Mouse (Mus musculus): ENCODE results near the gene Rp9. TPM values are rescaled to one million over a fixed set of nuclear protein-coding genes. Genes with fewer than 3 reads are reported as not detected.

Rp9 gene
- 10 to 100 TPM; 19.6 to 37.9 (median 37.9) TPM for polyA plus RNA-seq (2017; shearing (Covaris generic))

DNA sequence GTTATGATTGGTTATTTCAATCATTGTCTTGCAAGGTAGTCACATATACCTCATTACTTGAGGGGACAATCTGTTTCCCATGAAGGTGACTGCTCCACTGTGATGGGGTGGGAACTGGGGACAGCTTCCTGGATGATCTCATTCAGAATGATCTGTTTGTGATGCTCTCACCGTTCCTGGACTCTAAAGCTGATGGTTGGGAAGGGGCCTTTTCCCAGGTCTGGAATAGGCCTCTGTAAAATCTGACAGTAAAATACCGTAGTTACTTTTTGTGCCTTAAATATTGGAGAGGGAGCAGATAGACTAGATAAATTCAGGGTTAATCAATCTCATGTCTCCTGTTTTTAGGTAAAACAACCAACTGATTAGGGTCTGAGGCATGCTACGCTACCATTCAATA lies at the start of gene Rp9:
Gene Rp9 (minus strand): TSS at position 101 of the 400 bp plus-strand sequence.
- no peak for ATAC-seq

DNA sequence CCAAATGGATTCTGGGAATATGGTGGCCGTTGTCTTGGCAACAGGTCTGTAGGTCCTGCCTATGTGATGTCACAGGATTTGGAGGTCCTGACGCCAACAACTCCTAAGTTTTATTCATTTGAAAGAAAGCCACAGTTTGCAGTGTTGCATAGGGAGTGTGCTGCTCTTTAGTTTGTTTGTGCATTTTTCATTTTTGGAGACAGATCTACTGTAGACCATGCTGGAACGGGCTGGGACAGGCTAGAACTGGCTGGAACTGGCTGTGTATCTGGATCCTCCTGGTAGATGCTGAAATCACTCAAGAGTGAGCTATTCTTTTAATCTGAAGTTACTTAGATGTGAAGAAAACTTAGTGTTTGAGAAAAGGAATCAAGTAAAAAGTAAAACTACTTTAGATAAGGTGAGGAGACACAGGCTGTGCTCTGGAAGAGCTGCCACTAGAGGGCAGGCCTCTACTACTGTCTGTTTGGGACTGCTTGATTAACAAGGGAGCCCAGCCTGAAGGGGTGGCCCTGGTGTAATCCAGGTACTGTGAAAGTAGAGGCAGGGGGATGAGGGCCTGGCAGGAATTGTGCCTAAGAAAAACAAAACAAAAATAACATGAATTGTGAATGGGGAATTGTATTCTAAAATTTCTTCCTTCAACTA lies 49.0 kb upstream of the Rp9 start:
- ATAC-seq, result no peak

DNA sequence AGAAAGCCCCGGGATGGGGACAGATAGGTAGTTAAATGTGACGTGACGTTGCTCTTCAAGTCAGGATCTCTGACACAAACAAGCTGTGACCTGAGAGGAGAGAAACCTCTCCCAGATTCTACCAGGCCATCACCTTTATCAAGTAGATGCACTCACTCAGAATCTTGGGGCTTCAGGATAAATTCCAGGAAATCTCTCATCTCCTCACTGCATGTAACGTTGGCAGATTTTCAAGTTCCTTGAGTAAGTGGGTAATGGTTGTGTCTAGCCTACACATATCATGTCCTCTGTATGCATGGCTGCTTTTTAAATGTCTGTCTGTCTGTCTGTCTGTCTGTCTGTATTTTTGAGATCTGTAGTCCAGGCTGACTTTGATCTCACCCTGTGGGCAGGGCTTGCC lies 45.5 kb upstream of the Rp9 start:
- ATAC-seq, result no peak

DNA sequence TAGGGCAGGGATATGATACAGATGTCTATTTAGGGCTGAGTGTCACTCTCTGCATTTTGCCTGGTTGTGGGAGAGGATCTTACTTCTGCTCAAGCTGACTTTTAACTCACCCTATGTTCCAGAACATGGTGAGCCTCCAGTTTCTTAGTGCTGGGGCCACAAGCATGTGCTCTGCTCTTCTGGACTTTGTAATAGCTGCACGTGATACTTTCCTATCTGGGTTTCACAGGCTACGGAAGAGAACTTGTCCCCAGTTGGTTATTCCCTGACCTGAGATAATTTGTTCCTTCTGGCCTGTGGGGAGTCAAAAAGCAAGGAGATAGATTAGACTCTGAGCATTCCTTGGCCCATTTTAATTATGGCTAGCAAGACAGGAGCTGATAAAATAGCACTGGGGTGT lies 36.0 kb upstream of the Rp9 start:
- ATAC-seq, result no peak

DNA sequence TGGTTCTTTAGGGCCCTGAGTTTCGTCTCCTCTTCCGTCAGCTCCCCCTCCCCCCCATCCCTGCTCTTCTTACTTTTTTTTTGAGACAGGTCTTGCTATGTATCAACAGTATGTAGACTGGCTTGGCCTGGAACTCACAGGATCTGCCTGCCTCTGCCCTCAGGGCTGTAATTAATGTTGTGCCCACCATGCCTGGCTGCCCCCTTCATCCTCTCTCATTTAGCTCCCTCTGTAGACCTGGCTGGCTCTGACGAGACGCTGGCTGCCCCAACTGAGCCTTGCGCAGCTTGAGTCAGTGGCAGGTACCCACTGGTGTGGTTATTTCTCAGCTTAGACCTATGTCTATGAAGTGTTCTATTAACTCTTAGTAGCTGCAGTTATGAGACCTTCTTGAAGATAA lies 34.0 kb upstream of the Rp9 start:
- ATAC-seq, result no peak

DNA sequence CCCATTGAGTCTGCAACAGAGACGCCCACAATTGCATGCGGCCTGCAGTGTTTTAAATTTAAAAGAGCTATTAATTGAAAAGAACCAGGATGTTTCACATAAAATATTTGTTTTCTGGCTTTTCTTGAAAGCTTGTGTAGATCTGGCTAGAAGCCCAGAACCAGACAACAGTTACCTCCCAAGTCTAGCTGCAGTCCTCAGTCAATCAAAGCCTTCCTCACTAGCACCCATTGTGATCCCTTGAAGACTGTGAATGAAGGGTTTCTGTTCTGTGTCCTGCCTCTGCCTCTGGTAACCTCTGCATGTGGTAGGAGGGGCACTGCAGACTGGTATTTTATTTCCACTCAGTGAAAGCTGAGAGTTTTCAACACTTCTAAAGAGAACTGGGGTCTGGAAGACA lies 33.4 kb upstream of the Rp9 start:
- no peak for ATAC-seq

DNA sequence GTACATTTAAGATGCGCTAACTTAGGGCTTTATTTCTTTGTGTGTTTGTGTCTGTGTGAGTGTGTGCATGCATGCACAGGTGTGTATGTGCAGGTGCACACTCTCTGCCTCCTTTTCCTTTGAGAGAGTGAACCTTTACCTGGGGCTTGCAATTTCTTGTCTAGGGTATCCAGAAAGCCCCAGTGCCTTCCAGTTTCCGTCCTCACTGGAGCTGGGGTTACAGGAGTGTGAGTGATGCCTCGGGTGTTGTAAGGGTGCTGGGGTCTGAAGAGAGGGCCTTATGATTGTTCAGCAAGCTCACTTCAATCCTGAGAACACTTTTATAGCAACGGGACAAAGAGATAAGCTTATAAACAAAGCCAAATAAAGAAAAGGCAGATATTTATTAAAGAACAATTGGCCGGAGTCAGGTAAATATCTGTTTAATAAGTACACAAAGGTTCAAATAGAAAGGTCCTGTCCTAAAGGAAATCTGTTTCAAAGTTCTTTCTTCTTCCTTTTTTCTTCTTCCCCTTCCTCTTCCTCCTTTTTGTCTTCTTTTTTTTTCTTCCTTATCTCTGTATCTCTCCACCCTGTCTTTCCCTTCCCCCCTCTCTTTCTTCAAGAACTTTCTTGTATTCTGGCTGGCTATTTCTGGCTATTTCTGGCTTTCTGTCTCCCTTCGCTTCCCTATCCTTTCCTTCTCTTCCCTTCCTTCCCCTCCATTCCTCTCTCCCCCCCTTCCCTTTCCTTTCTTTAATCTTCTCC lies 27.7 kb upstream of the Rp9 start:
- ATAC-seq, result no peak

DNA sequence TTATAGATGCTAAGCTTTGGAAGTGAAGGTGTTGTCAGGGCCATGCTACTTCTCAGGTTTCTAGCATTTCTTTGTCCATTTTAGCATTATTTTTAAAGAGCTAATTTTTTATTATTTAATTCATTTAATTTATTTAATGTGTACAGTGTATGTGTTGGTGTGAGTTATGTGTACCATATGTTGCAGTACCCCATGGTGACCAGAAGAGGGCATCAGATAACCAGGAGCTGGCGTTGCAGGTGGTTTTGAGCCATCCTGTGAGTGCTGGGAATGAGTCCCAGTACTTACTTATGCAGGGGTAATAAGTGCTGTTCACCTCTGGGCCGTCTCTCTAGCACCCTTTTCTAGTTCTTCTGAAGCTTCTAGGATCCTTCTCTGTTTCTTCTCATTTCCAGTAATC lies 25.6 kb upstream of the Rp9 start:
- ATAC-seq, result no peak

DNA sequence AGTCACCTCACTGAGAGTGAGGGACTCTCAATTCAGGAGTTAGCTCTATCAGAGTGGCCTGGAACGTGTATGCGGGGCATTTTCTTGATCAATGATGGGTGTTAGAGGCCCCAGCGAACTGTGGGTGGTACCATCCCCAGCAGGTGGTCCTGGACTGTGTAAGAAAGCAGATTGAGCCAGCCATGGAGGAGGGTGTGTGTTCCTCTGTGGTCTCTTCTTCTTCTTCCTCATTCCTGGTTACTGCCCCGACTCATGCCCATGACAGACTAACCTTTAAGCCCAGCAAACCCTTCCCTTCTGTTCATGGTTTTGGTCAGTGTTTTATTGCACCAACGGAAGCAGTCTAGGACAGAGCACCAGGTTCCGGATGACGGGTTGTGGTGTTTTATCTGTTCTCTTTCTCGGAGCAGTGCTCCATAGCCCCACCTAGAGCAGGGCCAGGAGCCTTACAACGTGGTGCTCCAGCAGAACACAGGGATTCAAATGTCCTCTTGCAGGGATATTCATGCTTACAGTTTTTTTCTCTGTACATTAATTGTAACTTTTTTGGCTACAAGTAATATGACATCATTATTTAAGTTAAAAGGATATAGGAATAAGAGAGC lies 24.8 kb upstream of the Rp9 start:
- no peak for ATAC-seq

DNA sequence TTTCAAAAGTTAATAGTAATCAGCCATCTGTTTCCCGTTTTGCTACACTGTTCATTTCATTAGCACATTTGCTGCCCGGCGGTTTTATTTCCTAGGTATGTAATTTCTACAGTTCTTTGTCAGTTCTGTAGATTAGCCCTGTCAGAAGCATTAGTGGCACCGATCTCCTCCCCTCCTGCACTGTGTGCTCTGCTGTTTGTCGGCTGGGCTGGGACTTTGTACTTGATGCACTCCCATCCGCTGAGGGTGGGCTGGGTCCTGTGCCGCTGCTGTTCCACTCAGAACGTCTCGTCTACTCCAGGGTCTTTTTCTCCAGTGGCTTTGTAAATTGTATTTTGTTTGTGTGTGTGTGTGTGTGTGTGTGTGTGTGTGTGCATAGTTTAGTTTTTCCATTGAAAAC lies 19.4 kb upstream of the Rp9 start:
- ATAC-seq, result no peak

DNA sequence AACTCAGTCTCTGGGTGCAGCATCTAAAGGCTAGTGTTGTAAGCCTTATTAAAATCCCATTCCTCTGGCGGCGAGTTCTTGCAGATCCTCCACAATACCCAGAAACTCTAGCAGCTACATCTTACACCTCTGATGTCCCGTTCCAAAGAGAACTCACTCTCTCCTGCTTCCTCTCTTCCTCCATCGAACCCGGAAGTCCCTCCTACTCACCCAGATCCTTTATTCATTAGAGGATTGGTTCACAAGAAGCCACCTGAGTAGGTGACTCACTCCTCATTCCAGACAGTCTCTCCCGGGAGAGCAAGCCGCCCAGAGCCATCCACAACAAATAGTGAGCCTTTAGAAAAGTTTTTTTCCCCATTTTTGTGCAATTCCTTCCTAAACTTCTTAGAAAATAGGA lies 16.7 kb upstream of the Rp9 start:
- ATAC-seq, result no peak

DNA sequence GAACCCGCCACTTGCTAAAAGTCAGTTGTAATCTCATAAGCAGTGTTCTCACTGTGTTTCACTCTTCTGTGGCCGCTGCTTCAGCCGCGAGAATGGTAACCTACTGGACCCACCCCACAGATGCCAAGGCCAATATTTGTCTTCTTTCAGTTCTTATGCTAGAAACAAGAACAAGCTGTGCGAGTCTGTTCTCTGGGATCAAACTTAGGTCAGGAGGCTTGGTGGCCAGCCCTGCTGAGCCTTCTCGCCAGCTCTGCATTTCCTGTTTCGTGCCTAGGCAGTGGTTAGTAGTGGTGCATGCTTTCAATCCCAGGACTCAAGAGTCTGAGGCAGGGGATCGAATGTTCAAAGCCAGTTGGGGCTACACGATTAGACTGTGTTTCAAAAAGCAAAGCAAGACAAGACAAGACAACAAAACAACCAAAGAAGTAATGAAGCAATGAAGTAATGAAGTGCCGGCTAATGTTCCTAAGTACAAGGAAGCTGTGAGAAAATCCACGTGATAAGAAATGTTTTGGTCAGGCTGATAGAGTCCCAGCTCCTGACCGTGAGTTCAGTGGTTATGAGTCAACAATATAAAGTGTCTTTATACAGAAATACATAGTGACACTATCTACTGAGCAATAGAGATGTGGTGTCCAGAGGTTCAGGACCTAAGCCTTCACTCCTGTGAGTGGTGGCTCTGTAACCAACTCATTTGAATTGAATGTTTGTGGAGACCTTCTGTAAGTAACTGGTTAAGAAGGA lies 15.2 kb upstream of the Rp9 start:
- no peak for ATAC-seq

DNA sequence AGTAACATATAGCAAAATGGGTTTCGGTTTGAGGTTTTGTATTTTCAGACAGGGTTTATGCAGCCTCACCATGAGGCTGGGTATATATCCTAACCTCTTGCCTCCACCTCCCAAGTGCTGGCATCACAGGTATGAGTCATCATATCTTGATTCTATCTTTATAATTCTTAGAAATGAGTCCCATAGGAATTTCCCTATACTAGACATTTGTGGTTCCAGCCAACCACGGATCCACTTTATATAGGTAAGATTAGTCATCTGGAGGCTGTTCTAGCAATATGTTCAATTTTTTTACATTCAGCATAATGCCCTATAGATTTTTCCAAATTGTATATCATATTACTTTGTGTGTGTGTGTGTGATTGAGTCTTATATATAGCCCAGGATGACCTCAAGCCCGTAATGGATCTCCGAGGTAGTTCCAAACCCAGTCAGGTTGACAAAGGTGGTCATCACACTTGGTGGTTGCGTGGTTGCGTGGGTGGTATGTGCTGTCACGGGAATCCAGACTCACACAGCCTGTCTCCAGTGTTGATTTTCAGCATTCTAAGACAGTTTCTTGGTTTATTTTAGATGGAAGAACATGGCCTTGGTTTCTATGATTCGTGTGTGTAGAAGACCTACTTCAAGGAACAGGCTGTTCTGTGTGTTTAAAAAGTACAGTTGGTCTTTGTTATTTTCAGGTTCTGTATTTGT lies 14.5 kb upstream of the Rp9 start:
- ATAC-seq, result no peak

DNA sequence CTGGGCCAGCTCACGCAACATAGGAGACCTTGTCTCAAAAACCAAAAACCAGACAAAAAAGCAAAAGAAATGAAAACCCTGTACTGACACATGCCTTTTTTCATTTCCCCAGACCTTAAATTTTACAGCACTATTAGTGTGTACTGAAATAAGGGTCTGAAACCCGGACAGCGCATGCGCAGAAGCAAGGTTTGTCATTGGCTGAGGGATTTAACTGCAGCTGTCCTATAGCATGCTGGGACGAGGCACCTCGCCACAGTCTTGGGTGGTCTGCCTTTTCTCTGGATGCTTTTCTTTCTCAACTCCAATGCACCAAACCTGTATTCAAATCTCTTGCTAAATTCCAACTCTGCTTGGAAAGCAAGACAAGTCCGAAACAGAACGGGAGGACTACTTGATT lies 9.4 kb upstream of the Rp9 start:
- no peak for ATAC-seq

DNA sequence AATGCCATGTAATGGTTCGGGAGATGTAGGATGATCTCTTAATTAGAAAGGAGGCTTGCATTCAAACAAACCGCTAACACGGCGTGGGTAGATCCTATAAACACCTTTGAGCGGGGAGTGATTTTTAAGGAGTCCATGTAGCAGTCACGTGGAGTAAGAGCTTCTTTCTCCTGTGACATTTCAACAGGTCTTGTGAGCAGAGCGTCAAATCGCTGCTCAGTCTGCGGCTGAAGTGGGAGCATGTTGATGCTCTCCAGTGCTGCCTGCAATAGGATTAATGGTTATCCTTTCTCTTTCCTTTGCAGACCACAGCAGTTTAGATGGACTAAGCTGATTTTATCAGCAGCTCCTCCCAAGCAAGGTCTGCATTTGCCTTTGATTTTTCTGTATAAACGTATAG lies 6.7 kb upstream of the Rp9 start:
- ATAC-seq, result no peak

DNA sequence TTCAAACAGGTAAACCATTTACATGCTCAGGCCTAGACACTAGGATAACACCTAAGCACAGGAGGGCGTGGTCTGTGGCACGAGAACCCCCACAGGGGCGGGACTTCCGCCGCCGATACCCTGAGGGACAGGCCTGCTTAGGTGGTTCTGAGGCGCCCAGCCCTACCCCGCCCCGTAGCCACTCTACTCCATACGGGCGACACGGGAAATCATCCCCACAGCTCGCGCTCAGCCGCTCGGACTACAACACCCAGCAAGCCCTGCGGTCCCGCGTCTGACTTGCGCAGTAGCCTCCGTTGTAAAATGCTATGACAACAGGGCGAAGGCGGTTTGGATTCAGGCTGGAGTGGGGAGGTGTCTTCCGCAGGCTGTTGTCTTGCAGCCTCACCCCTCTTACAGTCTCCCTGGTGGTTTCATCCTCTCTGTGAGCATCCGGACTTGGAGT lies 5.9 kb upstream of the Rp9 start, which contains the start of gene Bbs9:
Gene Bbs9 (plus strand): TSS at position 292 of the 445 bp plus-strand sequence.
- peak; percentile 96 for ATAC-seq

DNA sequence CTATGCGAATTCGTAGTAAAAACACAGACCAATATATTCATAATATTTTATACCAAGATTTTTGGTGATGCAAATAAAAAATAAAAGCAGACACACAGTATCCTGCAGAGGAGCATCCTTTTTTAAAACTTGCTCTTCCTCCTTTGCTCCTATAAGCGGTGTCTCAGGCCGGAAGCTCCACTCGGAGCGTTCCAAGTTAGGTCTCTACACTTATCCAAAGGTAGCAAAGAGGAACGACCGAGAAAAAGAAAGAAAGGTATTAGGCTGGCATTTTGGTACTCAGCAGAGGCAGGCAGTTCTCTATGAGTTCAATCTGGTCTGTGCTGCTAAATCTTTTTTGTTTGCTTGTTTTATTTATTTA lies 664 bp downstream of the Rp9 start:
- no peak for ATAC-seq

DNA sequence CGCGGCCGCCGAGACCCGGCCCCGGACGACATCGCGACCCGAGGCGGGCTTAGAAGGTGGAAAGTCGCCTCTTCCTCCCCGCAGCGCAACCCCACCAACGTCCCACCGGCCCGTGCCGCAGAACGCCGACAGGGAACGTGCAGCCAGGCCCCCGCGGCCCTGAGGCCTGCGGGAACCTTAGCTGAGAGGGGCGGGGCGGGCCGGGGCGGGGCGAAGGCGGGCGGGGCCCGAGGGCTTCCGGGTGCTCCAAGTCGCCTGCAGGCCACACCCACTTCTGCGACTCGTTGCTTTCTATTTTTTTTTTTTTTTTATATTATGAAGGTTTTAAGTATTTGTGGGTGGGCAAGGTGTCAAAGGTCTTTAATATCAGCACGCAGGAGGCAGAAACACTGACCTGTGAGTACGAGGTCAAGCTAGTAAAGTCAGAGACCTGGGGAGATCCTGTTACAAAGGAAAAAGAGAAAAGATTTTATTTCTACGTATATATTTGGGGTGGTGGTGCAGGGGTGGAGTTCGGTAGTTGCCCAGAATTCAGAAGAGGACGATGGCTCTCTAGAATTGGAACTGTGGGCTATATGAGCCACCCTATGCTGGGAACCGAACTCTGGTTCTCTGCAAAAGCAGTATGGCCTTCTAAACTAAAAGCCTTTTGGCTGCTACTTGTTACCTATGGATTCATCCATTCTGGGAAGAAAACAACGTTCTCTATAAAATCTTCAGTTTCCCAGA lies 1.2 kb downstream of the Rp9 start:
- peak; percentile 82 for ATAC-seq

DNA sequence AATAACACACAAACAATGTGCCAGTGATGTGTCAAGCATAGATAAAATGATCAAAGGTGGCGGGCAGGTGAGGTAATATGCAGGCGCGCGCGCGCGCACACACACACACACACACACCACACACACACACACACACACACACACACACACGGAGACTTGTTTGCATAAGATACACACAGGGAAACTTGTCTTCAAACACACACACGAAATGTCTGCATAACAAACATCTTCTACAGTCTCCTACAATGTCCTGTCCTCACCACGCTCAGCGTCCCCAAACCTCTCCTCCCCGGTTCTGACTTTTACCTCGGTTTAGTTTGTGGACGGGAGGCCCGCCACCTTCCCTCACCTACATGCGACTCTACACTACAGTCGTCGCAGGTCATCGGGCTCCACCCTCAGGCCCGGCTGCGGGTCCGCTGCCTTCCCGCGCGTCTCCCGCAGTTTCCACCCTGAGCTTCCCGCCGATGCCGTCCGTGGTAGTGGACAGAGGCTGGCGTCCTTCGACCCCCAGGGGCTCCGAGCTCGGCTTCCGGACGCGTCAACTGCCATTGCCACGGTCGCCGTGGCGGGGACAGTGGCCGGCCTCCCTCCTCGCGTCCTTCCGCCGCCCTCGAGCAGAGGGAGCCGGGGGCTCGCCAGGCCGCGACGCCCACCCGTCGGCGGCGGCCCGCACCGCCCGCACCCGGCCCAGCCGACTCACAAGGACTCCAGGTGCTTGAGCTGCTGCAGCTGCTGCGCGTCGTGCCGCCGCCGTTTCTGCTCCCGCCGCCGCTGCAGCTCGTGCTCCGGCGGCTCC lies 2.0 kb downstream of the Rp9 start:
- ATAC-seq, result peak; percentile 60

DNA sequence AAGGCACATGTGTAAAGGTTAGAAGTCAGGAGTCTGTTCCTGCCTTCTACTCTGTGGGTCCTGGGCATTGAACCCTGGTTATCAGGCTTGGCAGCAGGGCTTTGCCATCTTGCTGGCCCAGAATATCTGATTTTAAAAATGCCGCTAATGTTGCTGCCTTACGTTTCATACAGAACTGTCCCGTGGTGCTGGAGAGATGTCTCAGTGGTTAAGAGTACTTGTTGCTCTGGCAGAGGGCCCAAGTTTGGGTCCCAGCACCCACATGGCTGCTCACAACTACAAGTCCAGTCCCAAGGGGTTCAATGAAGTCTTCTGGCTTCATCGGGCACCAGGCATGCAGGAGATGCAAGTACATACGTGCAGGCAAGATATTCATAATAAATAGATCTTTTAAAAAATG lies 3.3 kb downstream of the Rp9 start:
- ATAC-seq, result no peak

DNA sequence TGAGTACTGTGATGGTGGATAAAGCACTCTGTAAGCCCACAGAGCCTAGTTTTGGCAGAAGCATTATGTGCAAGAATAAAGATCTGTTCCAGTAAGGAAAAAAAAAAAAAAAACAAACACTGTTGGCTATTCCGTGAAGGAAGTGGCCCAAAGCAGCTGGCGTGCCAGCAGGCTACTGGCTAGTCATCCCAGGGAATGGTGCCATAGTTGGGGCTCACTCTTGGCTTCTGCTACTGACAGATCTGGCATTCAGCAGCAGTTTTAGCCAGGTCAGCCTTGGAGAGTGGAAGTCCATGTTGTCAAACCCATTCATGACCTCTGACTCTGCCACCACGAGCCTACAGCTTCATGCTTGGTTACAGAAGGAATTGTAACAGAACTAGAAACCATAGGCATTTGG lies 7.6 kb downstream of the Rp9 start:
- no peak for ATAC-seq

All from inflammation-experienced regulatory T-cells, adult 6 months (primary cell).